Mouse (Mus musculus): Measurements from ENCODE around the gene Rad51b. TPM values are rescaled to one million over a fixed set of nuclear protein-coding genes. Genes with fewer than 3 reads are reported as not detected.

Rad51b gene
- polyA plus RNA-seq, 1 experiment from 2014 or later: 0.87 TPM

GRCm38 (mm10) chr12:79705501-79706266 is 408.6 kb downstream of the Rad51b start:
- Histone ChIP-seq H3K4me1 (ENCODE audit: control insufficient read depth, insufficient read depth, low read length) (peaks cover 21% of the 10 kb centered on the region), H3K27me3 (ENCODE audit: control insufficient read depth, insufficient read depth, low read length) (no peaks in the 10 kb centered on the region), H3K4me2 (ENCODE audit: low read depth, low read length) (no peak overlapping the region), H3K4me3 (ENCODE audit: low read depth, low read length) (no peak overlapping the region), H3K27ac (ENCODE audit: low read depth, low read length) (no peak overlapping the region), H3K36me3 (ENCODE audit: control insufficient read depth, insufficient read depth, low read length) (no peaks in the 10 kb centered on the region), H3K9me3 (ENCODE audit: control insufficient read depth, low read length) (no peaks in the 10 kb centered on the region), H3K9ac (replicated peaks; ENCODE audit: low read depth, low read length) (no peak overlapping the region)
- ATAC-seq (ENCODE audit: low read depth): no peak
- 22% methylated on average over 11 of the region's 11 CpGs for WGBS

DNA sequence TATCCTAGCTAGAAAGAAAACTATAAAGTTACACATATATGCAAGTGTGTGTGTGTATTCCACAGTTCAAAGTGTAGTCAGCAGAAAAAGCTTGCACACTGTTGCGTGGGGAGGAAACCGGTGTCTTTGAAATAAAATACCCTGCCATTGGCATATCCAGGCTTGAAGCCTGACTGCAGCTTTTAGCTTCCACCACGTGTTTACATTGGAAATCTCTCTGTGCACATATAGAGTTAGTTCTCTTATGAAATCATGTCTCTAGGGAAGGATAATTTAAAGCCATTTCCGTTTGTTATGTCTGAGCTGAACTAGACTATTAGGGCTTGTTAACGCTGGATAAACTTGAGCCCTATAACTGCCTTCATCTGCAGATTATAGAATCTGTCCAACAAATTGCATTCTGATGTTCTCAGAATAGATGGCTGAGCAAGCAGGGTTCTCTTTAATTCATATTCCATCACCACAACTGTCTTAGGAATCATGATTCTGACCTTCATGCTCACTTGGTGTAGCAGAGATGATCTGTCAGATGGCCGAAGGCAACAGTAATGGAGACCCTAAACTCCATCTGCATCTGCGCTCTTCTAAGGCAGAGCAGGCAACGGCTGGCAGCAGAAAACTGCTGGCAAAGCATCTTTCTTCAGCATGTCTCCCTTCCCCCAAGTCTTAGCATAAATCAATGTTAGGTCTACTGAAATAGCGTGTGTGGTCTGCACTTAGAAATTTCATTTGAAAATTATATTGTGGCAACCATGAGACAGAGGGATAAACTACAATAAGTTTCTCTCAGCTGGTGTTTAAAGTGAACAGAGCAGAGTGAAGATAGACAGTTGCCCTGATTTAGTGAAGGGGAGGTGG is 410.7 kb downstream of the Rad51b start:
- H3K9ac ChIP-seq (replicated peaks; ENCODE audit: low read depth, low read length): no peak overlapping the region
- no peaks in the 10 kb centered on the region for H3K9me3 ChIP-seq (ENCODE audit: control insufficient read depth, low read length)
- H3K27ac ChIP-seq (ENCODE audit: low read depth, low read length): peak overlapping the region; percentile 57
- peak; percentile 62; the same call in 1 of the 2 replicates for ATAC-seq (ENCODE audit: low read depth)
- no peak overlapping the region for H3K4me2 ChIP-seq (ENCODE audit: low read depth, low read length)
- WGBS: 38% methylated on average over 9 of the region's 9 CpGs
- H3K4me1 ChIP-seq (ENCODE audit: control insufficient read depth, insufficient read depth, low read length): peaks cover 21% of the 10 kb centered on the region
- no peaks in the 10 kb centered on the region for H3K36me3 ChIP-seq (ENCODE audit: control insufficient read depth, insufficient read depth, low read length)
- H3K4me3 ChIP-seq (ENCODE audit: low read depth, low read length): no peak overlapping the region
- no peaks in the 10 kb centered on the region for H3K27me3 ChIP-seq (ENCODE audit: control insufficient read depth, insufficient read depth, low read length)

DNA sequence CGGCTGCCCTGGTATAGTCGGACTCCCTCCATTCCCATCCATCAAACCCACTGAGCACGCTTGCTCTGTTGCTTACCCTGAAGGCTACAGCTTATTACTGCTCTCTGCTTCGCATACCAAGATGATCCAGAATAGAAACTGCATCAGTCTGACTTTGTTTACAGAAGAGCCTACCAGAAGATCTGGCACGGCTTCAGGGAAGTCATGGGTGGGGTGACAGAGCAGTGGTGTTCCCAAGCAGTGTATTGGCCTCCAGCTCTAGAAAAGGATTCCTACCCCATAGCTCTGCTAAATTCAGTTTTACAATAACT is 411.3 kb downstream of the Rad51b start:
- H3K4me1 ChIP-seq (ENCODE audit: control insufficient read depth, insufficient read depth, low read length): peaks cover 21% of the 10 kb centered on the region
- 0 out of 2 replicates have a peak, but pooled peaks have one; percentile 50 for ATAC-seq (ENCODE audit: low read depth)
- no peaks in the 10 kb centered on the region for H3K9me3 ChIP-seq (ENCODE audit: control insufficient read depth, low read length)
- WGBS: 30% methylated on average over 5 of the region's 5 CpGs
- no peaks in the 10 kb centered on the region for H3K36me3 ChIP-seq (ENCODE audit: control insufficient read depth, insufficient read depth, low read length)
- H3K9ac ChIP-seq (replicated peaks; ENCODE audit: low read depth, low read length): no peak overlapping the region
- no peak overlapping the region for H3K4me3 ChIP-seq (ENCODE audit: low read depth, low read length)
- no peaks in the 10 kb centered on the region for H3K27me3 ChIP-seq (ENCODE audit: control insufficient read depth, insufficient read depth, low read length)
- H3K4me2 ChIP-seq (ENCODE audit: low read depth, low read length): no peak overlapping the region
- H3K27ac ChIP-seq (ENCODE audit: low read depth, low read length): peak overlapping the region; percentile 57; the same call in 1 of the 2 replicates

DNA sequence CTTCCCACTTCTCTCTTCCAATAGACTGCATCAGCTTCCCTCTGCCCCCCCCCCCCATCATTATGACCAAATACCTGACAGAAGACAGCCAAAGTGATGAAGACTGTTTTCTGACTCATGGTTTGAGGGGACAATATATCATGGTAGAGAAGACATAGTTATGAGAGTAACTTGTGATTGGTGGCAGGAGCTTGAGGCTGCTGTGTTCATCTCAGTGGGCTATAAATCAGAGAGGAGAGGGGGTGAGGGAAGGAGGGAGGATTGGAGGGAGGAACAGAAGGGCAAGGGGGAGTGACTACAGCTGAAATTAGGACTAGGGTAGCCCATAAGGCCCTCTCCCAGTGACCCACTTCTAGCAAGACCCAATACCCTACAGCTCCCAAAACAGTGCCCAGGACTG is 416.2 kb downstream of the Rad51b start:
- Histone ChIP-seq H3K27ac (ENCODE audit: low read depth, low read length) (no peak overlapping the region), H3K4me3 (ENCODE audit: low read depth, low read length) (no peak overlapping the region), H3K4me2 (ENCODE audit: low read depth, low read length) (no peak overlapping the region), H3K9ac (replicated peaks; ENCODE audit: low read depth, low read length) (no peak overlapping the region), H3K36me3 (ENCODE audit: control insufficient read depth, insufficient read depth, low read length) (no peaks in the 10 kb centered on the region), H3K9me3 (ENCODE audit: control insufficient read depth, low read length) (no peaks in the 10 kb centered on the region), H3K4me1 (ENCODE audit: control insufficient read depth, insufficient read depth, low read length) (peaks cover 16% of the 10 kb centered on the region), H3K27me3 (ENCODE audit: control insufficient read depth, insufficient read depth, low read length) (no peaks in the 10 kb centered on the region)
- no peak for ATAC-seq (ENCODE audit: low read depth)

- no peaks in the 10 kb centered on the region for H3K27me3 ChIP-seq (ENCODE audit: control insufficient read depth, insufficient read depth, low read length)
- no peaks in the 10 kb centered on the region for H3K36me3 ChIP-seq (ENCODE audit: control insufficient read depth, insufficient read depth, low read length)
- no peak overlapping the region for H3K27ac ChIP-seq (ENCODE audit: low read depth, low read length)
- no peak overlapping the region for H3K9ac ChIP-seq (replicated peaks; ENCODE audit: low read depth, low read length)
- no peak overlapping the region for H3K4me2 ChIP-seq (ENCODE audit: low read depth, low read length)
- no peak overlapping the region for H3K4me3 ChIP-seq (ENCODE audit: low read depth, low read length)
- H3K9me3 ChIP-seq (ENCODE audit: control insufficient read depth, low read length): no peaks in the 10 kb centered on the region
- WGBS: 40% methylated on average over 6 of the region's 6 CpGs
- ATAC-seq (ENCODE audit: low read depth): no peak
- peaks cover 17% of the 10 kb centered on the region for H3K4me1 ChIP-seq (ENCODE audit: control insufficient read depth, insufficient read depth, low read length)
Measured at GRCm38 (mm10) chr12:79714484-79714883, 417.4 kb downstream of the Rad51b start.

- no peak overlapping the region for H3K9ac ChIP-seq (replicated peaks; ENCODE audit: low read depth, low read length)
- no peaks in the 10 kb centered on the region for H3K36me3 ChIP-seq (ENCODE audit: control insufficient read depth, insufficient read depth, low read length)
- peaks cover 23% of the 10 kb centered on the region for H3K4me1 ChIP-seq (ENCODE audit: control insufficient read depth, insufficient read depth, low read length)
- H3K4me2 ChIP-seq (ENCODE audit: low read depth, low read length): no peak overlapping the region
- 17% methylated on average over 12 of the region's 12 CpGs for WGBS
- no peaks in the 10 kb centered on the region for H3K9me3 ChIP-seq (ENCODE audit: control insufficient read depth, low read length)
- H3K27ac ChIP-seq (ENCODE audit: low read depth, low read length): peak overlapping the region; percentile 45
- no peak overlapping the region for H3K4me3 ChIP-seq (ENCODE audit: low read depth, low read length)
- no peaks in the 10 kb centered on the region for H3K27me3 ChIP-seq (ENCODE audit: control insufficient read depth, insufficient read depth, low read length)
- peak; percentile 42; the same call in 1 of the 2 replicates for ATAC-seq (ENCODE audit: low read depth)
Measured at GRCm38 (mm10) chr12:79715506-79716345, 418.6 kb downstream of the Rad51b start.

- Histone ChIP-seq H3K27ac (ENCODE audit: low read depth, low read length) (peak overlapping the region; percentile 76), H3K4me2 (ENCODE audit: low read depth, low read length) (no peak overlapping the region), H3K9me3 (ENCODE audit: control insufficient read depth, low read length) (no peaks in the 10 kb centered on the region), H3K4me3 (ENCODE audit: low read depth, low read length) (no peak overlapping the region), H3K27me3 (ENCODE audit: control insufficient read depth, insufficient read depth, low read length) (no peaks in the 10 kb centered on the region), H3K9ac (replicated peaks; ENCODE audit: low read depth, low read length) (0 out of 2 replicates have a peak overlapping the region, but pooled peaks have one; percentile 1), H3K4me1 (ENCODE audit: control insufficient read depth, insufficient read depth, low read length) (peaks cover 23% of the 10 kb centered on the region), H3K36me3 (ENCODE audit: control insufficient read depth, insufficient read depth, low read length) (no peaks in the 10 kb centered on the region)
- 3% methylated on average over 10 of the region's 10 CpGs for WGBS
- ATAC-seq (ENCODE audit: low read depth): peak; percentile 88
Measured at GRCm38 (mm10) chr12:79719091-79719846, 422.2 kb downstream of the Rad51b start.

DNA sequence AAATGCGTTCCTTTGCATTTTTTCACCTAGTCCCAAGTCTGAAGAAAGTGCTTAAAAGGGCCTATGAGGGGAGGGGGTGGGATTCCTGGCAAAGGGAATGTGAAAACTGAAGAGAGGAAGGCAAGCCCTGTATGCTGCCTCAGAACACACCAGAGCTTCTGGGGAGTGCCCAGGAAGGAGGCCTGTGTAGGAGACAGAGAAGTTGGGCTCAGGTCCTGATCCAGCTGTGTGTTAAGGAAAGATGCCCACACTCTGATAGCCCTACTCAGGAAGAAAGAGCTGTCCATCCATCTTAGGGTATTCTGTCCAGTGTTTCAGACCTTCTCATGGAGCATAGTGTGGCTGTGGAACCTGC is 422.7 kb downstream of the Rad51b start:
- ATAC-seq (ENCODE audit: low read depth): peak; percentile 18; the same call in 1 of the 2 replicates
- Histone ChIP-seq H3K4me2 (ENCODE audit: low read depth, low read length) (no peak overlapping the region), H3K36me3 (ENCODE audit: control insufficient read depth, insufficient read depth, low read length) (no peaks in the 10 kb centered on the region), H3K27me3 (ENCODE audit: control insufficient read depth, insufficient read depth, low read length) (no peaks in the 10 kb centered on the region), H3K9ac (replicated peaks; ENCODE audit: low read depth, low read length) (0 out of 2 replicates have a peak overlapping the region, but pooled peaks have one; percentile 1), H3K4me3 (ENCODE audit: low read depth, low read length) (no peak overlapping the region), H3K4me1 (ENCODE audit: control insufficient read depth, insufficient read depth, low read length) (peaks cover 19% of the 10 kb centered on the region), H3K9me3 (ENCODE audit: control insufficient read depth, low read length) (no peaks in the 10 kb centered on the region), H3K27ac (ENCODE audit: low read depth, low read length) (peak overlapping the region; percentile 76)
- 5% methylated on average over 1 of the region's 1 CpGs for WGBS

Measured in neural tube, embryonic 14.5 days (tissue).